Mouse (Mus musculus) inflammation-experienced regulatory T-cells, adult 16 weeks (primary cell): ENCODE data around the gene Ccl7. TPM values are rescaled to one million over a fixed set of nuclear protein-coding genes. Genes with fewer than 3 reads are reported as not detected.

Source experiments
- polyA plus RNA-seq: library from polyadenylated mRNA; unstranded; fragments of 100-300 nt; shearing (Covaris generic); gene quantifications from one replicate; pipeline ENCODE4 v1.2.1, GENCODE M21; 2017

Gene Ccl7
- not detected for polyA plus RNA-seq

GRCm38 (mm10) chr11:82045471-82045870 is at the start of gene Ccl7:
Gene Ccl7, plus strand, starts transcription at chr11:82045712.

DNA sequence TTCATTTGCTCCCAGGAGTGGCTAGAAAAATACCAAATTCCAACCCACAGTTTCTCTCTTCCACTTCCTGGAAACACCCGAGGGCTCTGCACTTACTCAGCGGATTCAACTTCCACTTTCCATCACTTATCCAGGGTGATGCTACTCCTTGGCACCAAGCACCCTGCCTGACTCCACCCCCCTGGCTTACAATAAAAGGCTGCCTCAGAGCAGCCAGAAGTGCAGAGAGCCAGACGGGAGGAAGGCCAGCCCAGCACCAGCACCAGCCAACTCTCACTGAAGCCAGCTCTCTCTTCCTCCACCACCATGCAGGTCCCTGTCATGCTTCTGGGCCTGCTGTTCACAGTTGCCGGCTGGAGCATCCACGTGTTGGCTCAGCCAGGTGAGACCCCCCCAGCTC is 10.2 kb upstream of the Ccl7 start, which contains the start of gene Ccl2:
TSS of gene Ccl2 (plus strand) at position 216 of the 400 bp plus-strand sequence.

DNA sequence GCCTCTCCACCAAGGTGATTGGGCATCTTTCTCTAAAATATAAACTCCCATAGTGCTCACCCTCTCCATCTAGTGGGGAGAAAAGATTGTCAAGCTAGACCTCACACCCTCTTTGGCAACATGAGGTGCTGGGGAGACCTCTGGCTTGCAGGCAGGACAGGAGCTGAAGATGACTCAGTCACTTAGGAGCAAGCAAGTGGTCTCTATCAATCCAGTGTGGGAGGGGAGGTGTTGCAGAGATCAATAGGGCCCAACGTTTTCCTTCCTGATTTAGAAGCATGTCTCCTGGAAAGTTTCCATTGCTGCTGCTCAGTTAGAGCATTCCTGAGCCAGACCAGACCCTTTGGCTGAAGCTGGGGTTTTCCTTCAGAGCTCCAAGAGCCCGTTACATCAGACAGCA is 7.0 kb upstream of the Ccl7 start, which contains the start of gene Gm17268:
TSS of gene Gm17268 (minus strand) at position 28 of the 400 bp plus-strand sequence.

DNA sequence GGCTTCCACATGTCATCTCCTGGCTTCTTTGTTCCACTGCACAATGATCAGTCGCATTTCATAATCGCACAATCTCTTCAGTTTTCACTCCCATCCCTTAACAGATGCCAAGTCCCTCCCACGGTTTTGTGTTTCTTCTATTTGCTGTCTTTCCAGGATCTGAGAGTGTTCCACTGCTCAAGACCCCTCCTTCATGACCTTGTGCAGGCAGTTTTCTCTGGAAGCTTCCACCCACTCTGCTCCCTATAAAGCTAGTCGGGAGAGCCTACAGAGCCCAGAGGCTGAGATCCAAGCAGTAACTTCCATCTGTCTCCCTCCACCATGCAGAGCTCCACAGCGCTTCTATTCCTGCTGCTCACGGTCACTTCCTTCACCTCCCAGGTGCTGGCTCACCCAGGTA is 12.1 kb downstream of the Ccl7 start, which contains the start of gene Ccl11:
TSS of gene Ccl11 (plus strand) at position 178 of the 400 bp plus-strand sequence.

Other genes with a start within 250 kb of the Ccl7 start
- gene 5530401A14Rik, start 185.0 kb upstream of the Ccl7 start, polyA plus RNA-seq: not detected
- not detected for gene Asic2, start 77.3 kb upstream of the Ccl7 start, polyA plus RNA-seq
- not detected for gene Ccl2, start 10.1 kb upstream of the Ccl7 start, polyA plus RNA-seq
- gene Gm17268, start 7.2 kb upstream of the Ccl7 start, polyA plus RNA-seq: not detected
- gene Ccl11, start 12.1 kb downstream of the Ccl7 start, polyA plus RNA-seq: not detected
- not detected for gene Ccl12, start 56.1 kb downstream of the Ccl7 start, polyA plus RNA-seq
- not detected for gene Ccl8, start 69.5 kb downstream of the Ccl7 start, polyA plus RNA-seq